Mouse (Mus musculus) NIH3T3 (cell line): ENCODE measurements around the gene Cspg5.

Experiments used
- DNase-seq: peaks from one replicate; pipeline ENCODE4 v3.0.0-alpha.2; 2012; ENCODE audit warnings: low read depth

Gene Cspg5

GRCm38 (mm10) chr9:110243221-110243833 is at the start of gene Cspg5:
TSS of gene Cspg5 (plus strand) at chr9:110243783.
- no peak for DNase-seq

DNA sequence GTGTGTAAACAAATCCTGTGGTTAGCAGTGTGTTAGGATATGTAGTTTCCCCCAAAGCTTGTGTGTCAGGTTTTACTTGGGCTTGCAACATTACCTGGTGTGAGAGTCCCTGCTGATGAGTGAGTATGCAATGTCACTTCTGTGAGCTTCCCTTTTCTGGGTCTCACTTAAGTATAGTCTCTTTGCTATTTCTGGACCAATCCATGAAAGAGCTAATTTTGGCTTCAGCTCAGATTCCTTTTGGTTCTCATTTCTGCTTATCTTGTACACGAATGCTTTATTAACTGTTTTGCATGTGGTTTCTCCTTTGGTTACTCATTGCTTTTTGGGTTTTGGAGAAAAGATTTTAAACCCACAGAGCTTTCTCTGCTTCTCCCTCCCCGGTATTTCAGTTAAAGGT is 43.7 kb upstream of the Cspg5 start:
- no peak for DNase-seq

- DNase-seq = peak; percentile 12
These were observed 37.8 kb upstream of the Cspg5 start for GRCm38 (mm10) chr9:110205526-110206404.

DNA sequence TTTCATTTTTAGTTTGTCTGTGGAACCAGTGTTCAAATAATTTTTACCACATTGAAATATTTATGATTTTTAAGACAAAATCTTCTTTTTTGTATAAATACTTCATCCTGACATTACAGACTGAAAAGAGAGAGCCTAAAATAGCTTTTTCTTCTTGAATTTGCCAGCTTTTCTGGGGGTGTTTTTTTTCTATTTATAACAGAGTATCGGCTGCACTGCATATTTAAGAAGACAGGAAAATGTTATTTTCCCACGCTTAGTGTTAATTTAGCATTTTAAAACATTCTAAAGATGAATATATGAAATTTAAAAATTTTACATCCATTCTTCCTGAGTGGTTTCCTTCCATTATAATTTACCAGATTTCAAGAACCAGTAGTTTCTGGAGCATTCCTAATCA is 37.1 kb upstream of the Cspg5 start:
- no peak for DNase-seq

DNA sequence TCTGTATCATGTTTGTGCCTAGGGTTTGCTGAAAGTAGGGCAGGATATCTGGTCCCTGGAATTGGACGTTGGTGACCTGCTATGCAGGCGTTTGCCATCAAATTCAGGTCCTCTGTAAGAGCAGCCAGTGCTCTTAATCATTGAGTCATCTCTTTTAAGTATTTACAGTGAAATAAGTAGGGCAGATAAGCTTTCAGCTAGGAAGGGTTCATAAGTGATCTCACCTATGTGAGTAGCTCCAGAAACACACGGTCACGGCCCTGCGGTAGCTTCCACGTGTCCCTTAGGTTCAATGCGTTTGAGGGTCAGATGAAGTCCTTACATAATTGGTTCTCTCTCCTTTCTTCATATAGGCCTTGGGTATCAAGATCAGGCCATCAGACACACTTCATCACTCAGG is 35.3 kb upstream of the Cspg5 start:
- DNase-seq = no peak

DNA sequence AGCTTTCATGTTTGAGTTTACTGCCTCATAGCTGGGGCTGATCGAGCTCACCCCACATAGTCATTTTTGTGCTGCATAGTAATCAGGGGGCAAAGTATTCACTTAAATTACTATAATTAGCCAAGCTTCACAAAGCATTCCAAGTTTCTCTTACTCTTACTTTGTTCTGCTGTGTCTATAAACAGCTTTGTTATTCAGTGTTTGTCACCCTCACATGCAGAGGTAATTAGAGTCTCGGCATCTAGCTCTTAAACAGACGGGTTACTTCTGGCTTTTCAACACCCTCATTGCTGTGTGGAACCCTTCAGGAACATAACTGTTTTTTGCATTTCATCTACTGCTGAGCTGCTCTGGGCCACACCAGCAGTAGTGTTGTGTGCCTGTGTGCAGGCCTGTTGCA is 34.6 kb upstream of the Cspg5 start:
- DNase-seq = no peak

DNA sequence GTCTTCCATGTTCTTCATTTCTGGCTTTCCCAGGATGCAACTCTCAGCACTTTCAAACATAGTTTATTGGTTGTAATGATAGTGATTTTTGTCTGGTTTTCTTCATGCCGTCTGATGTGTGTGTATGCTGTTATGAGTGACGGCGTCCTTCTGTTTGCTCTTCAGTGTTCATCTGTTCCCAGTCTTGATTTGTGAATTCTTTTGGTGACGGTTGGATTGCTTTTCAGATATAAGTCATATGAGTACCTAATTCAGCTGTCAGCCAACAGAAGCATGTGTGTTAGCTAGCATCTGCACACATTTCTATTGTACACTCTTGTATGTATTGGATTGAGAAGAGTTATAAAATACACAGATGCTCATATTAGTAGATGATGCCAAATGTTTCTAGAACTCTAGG is 19.3 kb upstream of the Cspg5 start:
- DNase-seq = no peak

GRCm38 (mm10) chr9:110226191-110226590 is 17.4 kb upstream of the Cspg5 start:
- peak; percentile 71 for DNase-seq

GRCm38 (mm10) chr9:110228671-110229070 is 14.9 kb upstream of the Cspg5 start:
- peak; percentile 52 for DNase-seq

- DNase-seq = no peak
These were observed 14.5 kb upstream of the Cspg5 start for GRCm38 (mm10) chr9:110229112-110229511.

- no peak for DNase-seq
These were observed 13.9 kb upstream of the Cspg5 start for GRCm38 (mm10) chr9:110229566-110230248.

DNA sequence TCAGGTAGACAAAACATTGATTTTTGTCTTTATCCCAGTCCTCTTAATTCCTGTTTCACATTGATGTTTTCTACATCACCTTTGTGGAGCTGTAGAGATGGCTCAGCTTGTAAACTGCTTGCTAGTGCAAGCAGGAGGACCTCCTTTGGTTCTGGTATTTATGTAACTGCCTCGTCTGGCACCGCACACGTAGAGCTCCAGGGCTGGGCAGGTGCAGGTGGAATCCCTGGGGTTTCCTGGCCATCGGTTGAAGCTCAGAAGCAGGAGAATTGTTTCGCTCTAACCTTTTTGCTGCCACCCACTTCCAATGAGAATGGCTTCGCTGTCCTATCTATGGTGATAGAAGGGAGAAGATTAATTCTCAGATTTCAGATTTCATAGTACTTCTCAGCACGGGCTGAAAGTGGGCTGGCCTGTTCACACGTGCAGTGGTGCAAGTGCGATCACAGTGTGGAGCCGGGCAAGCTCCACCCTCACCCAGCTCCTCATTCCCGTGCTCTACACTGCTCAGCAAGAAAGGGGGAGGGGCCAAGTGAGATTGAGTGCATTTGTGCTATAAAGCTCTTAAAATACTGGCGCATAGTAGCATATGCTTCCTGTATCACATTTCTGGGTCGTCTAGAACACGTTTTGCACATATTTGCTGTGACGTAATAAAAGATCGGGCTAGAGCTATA is 13.1 kb upstream of the Cspg5 start:
- DNase-seq = no peak

GRCm38 (mm10) chr9:110234962-110235361 is 8.6 kb upstream of the Cspg5 start:
- no peak for DNase-seq

DNA sequence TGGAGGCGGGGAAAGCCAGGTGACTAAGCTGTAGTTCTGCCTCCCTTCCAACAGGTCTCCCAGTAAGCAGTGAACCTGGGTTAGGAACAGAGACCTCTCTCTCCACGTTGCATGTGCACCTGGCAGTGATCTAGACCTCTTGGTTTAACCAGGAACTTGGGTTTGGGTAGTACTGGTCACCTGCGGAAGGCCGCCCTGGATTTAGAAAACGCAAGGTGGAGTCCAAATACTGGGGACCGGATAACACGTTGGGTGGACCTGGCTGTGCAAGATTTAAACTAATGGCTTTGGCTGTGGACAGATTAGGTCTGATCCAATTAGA is 945 bp downstream of the Cspg5 start:
- no peak for DNase-seq

GRCm38 (mm10) chr9:110244889-110245589 is 1.5 kb downstream of the Cspg5 start:
- DNase-seq = no peak

- no peak for DNase-seq
These were observed 2.2 kb downstream of the Cspg5 start for GRCm38 (mm10) chr9:110245590-110246320.

DNA sequence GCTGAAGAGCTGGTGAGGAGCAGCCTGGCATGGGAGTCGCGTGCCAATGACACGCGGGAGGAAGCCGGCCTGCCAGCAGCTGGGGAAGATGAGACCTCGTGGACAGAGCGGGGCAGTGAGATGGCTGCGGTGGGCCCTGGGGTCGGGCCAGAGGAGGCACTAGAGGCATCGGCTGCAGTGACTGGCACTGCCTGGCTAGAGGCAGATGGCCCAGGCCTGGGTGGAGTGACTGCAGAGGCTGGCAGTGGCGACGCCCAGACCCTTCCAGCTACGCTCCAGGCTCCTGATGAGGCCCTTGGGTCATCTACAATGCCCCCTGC is 2.7 kb downstream of the Cspg5 start:
- DNase-seq = no peak

DNA sequence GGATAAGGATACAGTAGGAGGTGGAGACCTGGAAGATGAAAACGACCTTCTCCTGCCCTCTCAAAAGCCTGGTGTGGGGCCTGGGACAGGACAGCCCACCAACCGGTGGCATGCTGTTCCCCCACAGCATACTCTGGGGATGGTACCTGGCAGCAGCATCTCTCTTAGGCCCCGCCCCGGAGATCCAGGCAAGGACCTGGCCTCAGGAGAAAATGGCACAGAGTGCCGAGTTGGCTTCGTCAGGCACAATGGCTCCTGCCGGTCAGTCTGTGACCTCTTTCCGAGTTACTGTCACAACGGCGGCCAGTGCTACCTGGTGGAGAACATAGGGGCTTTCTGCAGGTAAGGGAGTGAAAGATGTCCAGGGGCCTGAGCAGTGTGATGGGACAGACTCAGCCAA is 3.5 kb downstream of the Cspg5 start:
- no peak for DNase-seq

DNA sequence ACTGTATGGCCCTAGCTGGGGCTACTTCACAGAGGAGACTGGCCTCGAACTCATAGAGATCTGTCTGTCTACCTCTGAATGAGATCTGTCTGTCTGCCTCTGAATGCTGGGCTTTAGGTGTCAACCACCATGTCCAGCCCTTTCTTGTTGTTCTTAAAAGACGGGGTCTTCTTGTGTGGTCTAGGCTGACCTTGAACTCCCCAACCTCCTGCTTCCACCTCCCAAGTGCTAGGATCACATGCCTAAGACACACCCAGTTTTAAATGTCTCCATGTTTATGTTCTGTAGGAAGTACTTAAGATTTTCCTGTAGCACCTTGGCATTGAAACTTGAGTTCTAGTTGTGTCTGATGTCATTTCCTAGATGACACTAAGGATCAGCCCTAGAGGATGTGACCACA is 5.3 kb downstream of the Cspg5 start:
- no peak for DNase-seq

DNA sequence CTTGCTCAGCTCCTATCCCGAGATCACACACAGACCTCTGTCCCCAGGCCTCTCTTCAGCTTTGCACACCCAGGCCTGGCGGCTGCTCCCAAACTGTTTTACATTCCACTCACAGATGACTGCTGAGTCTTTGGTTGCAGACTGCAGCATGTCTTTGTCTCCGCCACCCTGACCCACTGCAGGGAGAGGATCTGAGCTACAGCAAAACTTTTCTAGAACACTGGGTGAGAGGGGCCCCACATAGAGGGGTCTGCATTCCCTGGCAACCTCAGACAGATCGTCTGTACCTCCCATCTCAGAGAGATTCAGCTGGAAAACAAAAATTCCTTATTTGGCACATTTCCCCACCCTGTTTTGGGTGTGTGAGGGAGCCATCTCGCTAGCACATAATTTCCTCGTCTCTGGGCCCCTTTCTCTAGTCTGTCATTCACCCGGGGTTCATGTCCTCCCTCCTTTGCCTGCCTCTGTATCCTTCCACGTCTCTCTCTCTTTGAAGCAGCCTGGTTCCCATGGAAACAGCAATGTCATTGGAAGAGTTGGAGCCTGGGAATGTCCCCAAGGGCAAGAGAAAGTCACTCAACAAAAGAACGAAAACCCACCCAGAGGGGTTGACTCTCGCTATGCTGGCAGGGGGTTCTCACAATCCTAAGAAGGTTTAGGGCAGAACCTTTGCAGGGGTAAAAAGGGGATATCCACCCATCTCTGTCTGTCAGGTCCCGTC is 6.4 kb downstream of the Cspg5 start:
- no peak for DNase-seq

DNA sequence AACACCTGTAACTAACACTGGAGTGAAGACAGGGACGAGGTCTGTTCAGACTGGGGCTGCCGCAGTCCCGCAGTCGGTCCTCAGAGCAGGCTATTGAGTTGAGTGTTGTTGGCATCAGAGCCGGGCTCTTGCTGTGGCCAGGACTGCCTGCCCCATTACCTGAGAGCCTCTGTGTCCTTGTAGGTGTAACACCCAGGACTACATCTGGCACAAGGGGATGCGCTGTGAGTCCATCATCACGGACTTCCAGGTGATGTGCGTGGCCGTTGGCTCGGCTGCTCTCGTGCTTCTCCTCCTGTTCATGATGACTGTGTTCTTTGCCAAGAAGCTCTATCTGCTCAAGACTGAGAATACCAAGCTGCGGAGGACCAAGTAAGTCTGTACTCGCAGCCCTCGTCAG is 7.2 kb downstream of the Cspg5 start:
- no peak for DNase-seq
